Mouse (Mus musculus) heart, embryonic 11.5 days (tissue): ENCODE measurements around the gene Rraga. TPM values are rescaled to one million over a fixed set of nuclear protein-coding genes. Genes with fewer than 3 reads are reported as not detected.
A peak's percentile ranks its signal among the peaks of the same experiment; 100 is the strongest.

Experiments used
- ATAC-seq: fragments of 200-750 bp; cut with Nextera tagmentation; replicated peaks from 2 replicates; pipeline ENCODE4 v1.8.0; 2017; ENCODE audit warnings: moderate library complexity; ENCODE audit not compliant: insufficient number of reproducible peaks, low FRiP score, low TSS enrichment
- H3K27ac ChIP-seq: fragments of 300-500 bp; sonication (generic); 2 replicates; pipeline ENCODE4 v1.5.1; 2014; ENCODE audit warnings: mild to moderate bottlenecking, low read depth, low read length
- H3K27me3 ChIP-seq: fragments of 300-500 bp; sonication (generic); 2 replicates; pipeline ENCODE4 v1.6.1; 2014; ENCODE audit warnings: mild to moderate bottlenecking, low read length, mixed read lengths; ENCODE audit not compliant: control insufficient read depth, insufficient read depth
- H3K36me3 ChIP-seq: fragments of 300-500 bp; sonication (generic); 2 replicates; pipeline ENCODE4 v1.6.1; 2014; ENCODE audit warnings: mild to moderate bottlenecking, low read length, moderate library complexity, mixed read lengths; ENCODE audit not compliant: control insufficient read depth, insufficient read depth
- H3K4me1 ChIP-seq: fragments of 300-500 bp; sonication (generic); 2 replicates; pipeline ENCODE4 v1.6.1; 2014; ENCODE audit warnings: low read length; ENCODE audit not compliant: control insufficient read depth, insufficient read depth
- H3K4me2 ChIP-seq: fragments of 300-500 bp; sonication (generic); 2 replicates; pipeline ENCODE4 v1.6.1; 2014; ENCODE audit warnings: mild to moderate bottlenecking, moderate library complexity
- H3K4me3 ChIP-seq: fragments of 300-500 bp; sonication (generic); 2 replicates; pipeline ENCODE4 v1.5.1; 2014; ENCODE audit warnings: low read depth, low read length
- H3K9ac ChIP-seq: fragments of 300-500 bp; sonication (generic); 2 replicates; pipeline ENCODE4 v1.6.1; 2014; ENCODE audit warnings: mild to moderate bottlenecking, low read depth, low read length, moderate library complexity
- H3K9me3 ChIP-seq: fragments of 300-500 bp; sonication (generic); replicated peaks from 2 replicates; pipeline ENCODE4 v1.6.1; 2016; ENCODE audit warnings: low read length; ENCODE audit not compliant: control insufficient read depth
- WGBS: fragments of 180-500 bp; shearing (Covaris S2); extraction: QIAGEN DNeasy Blood & Tissue Kit; methylation state at CpG from one replicate; pipeline ENCODE4 v1.1.7; 2014; ENCODE audit not compliant: insufficient replicate concordance; 5-methylcytosine and 5-hydroxymethylcytosine counted together
- polyA plus RNA-seq: library from polyadenylated mRNA; unstranded; fragments of >200 nt; fragmentation: Nextera tagmentation; extraction: Ambion mirVana; gene quantifications from 2 replicates; pipeline ENCODE4 v1.2.1, GENCODE M21; 2014

Rraga gene
- polyA plus RNA-seq, 1 experiment from 2014 or later, result 64.2 TPM

GRCm38 (mm10) chr4:86576120-86576541 is 663 bp downstream of the Rraga start:
- peaks cover 16% of the 10 kb centered on the region for H3K4me1 ChIP-seq
- H3K27me3 ChIP-seq, result no peaks in the 10 kb centered on the region
- peak overlapping the region; percentile 97 for H3K9ac ChIP-seq
- WGBS, result under 1% methylated on average over 20 of the region's 20 CpGs
- peak overlapping the region; percentile 93 for H3K4me2 ChIP-seq
- H3K27ac ChIP-seq, result peak overlapping the region; percentile 96
- H3K36me3 ChIP-seq, result no peaks in the 10 kb centered on the region
- peak overlapping the region; percentile 92 for H3K4me3 ChIP-seq
- no peaks in the 10 kb centered on the region for H3K9me3 ChIP-seq
- no peak for ATAC-seq

- no peak overlapping the region for H3K27ac ChIP-seq
Measured at GRCm38 (mm10) chr4:86576630-86577225, 1.3 kb downstream of the Rraga start.

GRCm38 (mm10) chr4:86580056-86580455 is 4.6 kb downstream of the Rraga start:
- no peak for ATAC-seq
- Histone ChIP-seq H3K4me3 (no peak overlapping the region), H3K27ac (no peak overlapping the region), H3K4me2 (no peak overlapping the region), H3K36me3 (peaks cover 7% of the 10 kb centered on the region), H3K27me3 (no peaks in the 10 kb centered on the region), H3K9ac (no peak overlapping the region), H3K4me1 (peaks cover 16% of the 10 kb centered on the region), H3K9me3 (no peaks in the 10 kb centered on the region)
- WGBS, result 72% methylated on average over 4 of the region's 4 CpGs

More at GRCm38 (mm10) chr4:86576630-86577225, 1.3 kb downstream of the Rraga start:
- no peak for ATAC-seq
- peak overlapping the region; percentile 92 for H3K4me3 ChIP-seq
- no peaks in the 10 kb centered on the region for H3K27me3 ChIP-seq
- H3K9ac ChIP-seq, result peak overlapping the region; percentile 97
- no peaks in the 10 kb centered on the region for H3K36me3 ChIP-seq
- H3K4me1 ChIP-seq, result peaks cover 16% of the 10 kb centered on the region
- no peaks in the 10 kb centered on the region for H3K9me3 ChIP-seq
- H3K4me2 ChIP-seq, result peak overlapping the region; percentile 93
- WGBS, result 11% methylated on average over 11 of the region's 11 CpGs

DNA sequence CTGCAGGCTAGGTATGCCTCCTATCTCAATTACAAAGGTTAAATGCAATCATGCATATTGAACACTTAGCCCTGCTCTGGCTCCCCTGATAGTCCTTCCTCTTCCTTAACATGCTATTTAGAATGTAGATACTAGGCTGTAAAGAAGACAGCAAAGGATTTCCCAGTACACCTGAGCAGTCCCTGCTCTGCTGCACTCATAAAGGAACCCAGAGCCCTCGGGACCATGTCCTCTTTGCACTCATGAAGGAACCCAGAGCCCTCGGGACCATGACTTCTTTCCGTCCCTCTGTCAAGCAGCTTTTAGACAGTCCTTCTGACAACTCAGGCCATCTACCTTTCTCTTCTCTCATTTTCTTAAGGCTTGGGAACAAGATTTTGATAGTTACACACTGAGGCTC is 5.1 kb downstream of the Rraga start:
- Histone ChIP-seq H3K4me1 (peaks cover 16% of the 10 kb centered on the region), H3K27me3 (no peaks in the 10 kb centered on the region), H3K4me3 (no peak overlapping the region), H3K9ac (no peak overlapping the region), H3K9me3 (no peaks in the 10 kb centered on the region), H3K4me2 (no peak overlapping the region), H3K27ac (no peak overlapping the region), H3K36me3 (peaks cover 10% of the 10 kb centered on the region)
- WGBS, result 90% methylated on average over 3 of the region's 3 CpGs
- ATAC-seq, result no peak

DNA sequence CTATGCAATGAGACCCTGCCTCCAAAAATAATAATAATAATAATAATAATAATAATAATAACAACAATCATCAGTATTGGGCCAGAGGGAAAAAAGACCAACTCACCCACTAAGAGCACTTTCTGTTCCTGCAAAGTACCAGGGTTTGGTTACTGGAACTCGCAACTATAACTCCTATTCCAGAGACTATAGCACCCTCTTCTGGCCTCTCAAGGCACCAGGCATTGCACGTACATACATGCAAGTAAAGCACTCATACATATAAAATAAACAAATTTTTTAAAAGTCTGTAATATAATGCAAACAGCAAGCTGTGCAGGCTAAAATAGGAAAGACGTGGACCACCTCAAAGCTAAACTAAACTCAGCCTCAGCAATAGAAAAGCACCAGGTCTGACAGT is 12.8 kb downstream of the Rraga start:
- Histone ChIP-seq H3K4me2 (no peak overlapping the region), H3K9me3 (no peaks in the 10 kb centered on the region), H3K27ac (no peak overlapping the region), H3K27me3 (no peaks in the 10 kb centered on the region), H3K4me1 (no peaks in the 10 kb centered on the region), H3K9ac (no peak overlapping the region), H3K4me3 (no peak overlapping the region), H3K36me3 (peaks cover 20% of the 10 kb centered on the region)
- ATAC-seq, result no peak
- 85% methylated on average over 3 of the region's 3 CpGs for WGBS

DNA sequence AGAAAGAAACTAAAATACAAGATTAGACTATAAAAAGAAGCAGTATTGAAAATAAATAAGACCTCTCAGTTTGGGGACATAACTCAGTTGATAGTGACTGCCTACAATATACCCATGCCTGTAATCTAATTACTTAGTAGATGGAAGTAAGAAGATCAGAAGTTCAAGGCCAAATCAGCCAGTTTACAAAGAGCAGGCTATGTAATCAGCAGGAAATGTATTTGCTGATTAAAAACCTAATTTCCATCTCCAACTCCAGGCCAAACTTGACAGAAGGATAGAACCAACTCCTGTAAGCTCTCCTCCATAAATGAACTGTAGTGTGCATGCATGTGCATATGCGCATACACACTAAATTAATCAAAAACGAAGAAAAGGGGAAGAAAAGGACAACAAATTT is 15.8 kb downstream of the Rraga start:
- Histone ChIP-seq H3K27me3 (no peaks in the 10 kb centered on the region), H3K4me3 (no peak overlapping the region), H3K9ac (no peak overlapping the region), H3K4me1 (no peaks in the 10 kb centered on the region), H3K36me3 (peaks cover 11% of the 10 kb centered on the region), H3K27ac (no peak overlapping the region), H3K4me2 (no peak overlapping the region), H3K9me3 (no peaks in the 10 kb centered on the region)
- no peak for ATAC-seq
- WGBS, result 100% methylated on average over 2 of the region's 2 CpGs

- WGBS, result under 1% methylated on average over 59 of the region's 59 CpGs
Measured at GRCm38 (mm10) chr4:86611524-86612288, 36.2 kb downstream of the Rraga start, which contains the start of gene Haus6. TSS of gene Haus6 (minus strand) at chr4:86612055.

DNA sequence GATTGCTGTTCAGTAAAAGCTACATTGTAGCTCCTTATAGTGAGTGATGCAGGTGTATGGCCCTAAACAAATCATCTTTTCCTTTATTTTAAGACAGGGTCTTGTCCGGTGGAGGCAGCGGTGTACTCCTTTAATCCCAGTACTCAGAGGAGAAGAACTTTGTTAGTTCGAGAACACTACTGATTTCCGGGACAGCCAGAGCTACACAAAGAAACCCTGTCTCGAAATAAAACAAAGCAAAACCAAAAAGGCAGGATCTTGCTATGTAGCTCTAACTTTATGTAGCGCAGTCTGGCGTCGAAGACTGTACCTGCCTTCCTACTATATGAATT is 36.8 kb downstream of the Rraga start:
- Histone ChIP-seq H3K27me3 (no peaks in the 10 kb centered on the region), H3K9me3 (no peaks in the 10 kb centered on the region), H3K27ac (peak overlapping the region; percentile 57; the same call in 1 of the 2 replicates), H3K4me1 (0 out of 2 replicates have a peak, but pooled peaks cover 3% of the 10 kb centered on the region), H3K9ac (peak overlapping the region; percentile 84), H3K4me2 (peak overlapping the region; percentile 75), H3K36me3 (no peaks in the 10 kb centered on the region), H3K4me3 (peak overlapping the region; percentile 86)
- no peak for ATAC-seq
- WGBS, result 36% methylated on average over 8 of the region's 8 CpGs

More at GRCm38 (mm10) chr4:86611524-86612288, 36.2 kb downstream of the Rraga start, which contains the start of gene Haus6:
- Histone ChIP-seq H3K9ac (peak within 1 kb of the TSS; percentile 84), H3K27ac (peak within 1 kb of the TSS; percentile 74), H3K9me3 (no peaks in the 10 kb centered on the region), H3K4me3 (peak within 1 kb of the TSS; percentile 86), H3K4me1 (0 out of 2 replicates have a peak, but pooled peaks cover 3% of the 10 kb centered on the region), H3K27me3 (no peaks in the 10 kb centered on the region), H3K36me3 (no peaks in the 10 kb centered on the region), H3K4me2 (peak within 1 kb of the TSS; percentile 75)
- peak; percentile 100 for ATAC-seq
